Mouse (Mus musculus): ENCODE results near the gene Kmt2c. TPM values are rescaled to one million over a fixed set of nuclear protein-coding genes. Genes with fewer than 3 reads are reported as not detected.
"Not testable (repeated sequence)": the region's sequence is repeated elsewhere in the genome, so short reads cannot be mapped to it uniquely, and the experiment has no call there.

Gene Kmt2c
- total RNA-seq, 2 experiments from 2014 or later, result 25.8 to 64.3 TPM

DNA sequence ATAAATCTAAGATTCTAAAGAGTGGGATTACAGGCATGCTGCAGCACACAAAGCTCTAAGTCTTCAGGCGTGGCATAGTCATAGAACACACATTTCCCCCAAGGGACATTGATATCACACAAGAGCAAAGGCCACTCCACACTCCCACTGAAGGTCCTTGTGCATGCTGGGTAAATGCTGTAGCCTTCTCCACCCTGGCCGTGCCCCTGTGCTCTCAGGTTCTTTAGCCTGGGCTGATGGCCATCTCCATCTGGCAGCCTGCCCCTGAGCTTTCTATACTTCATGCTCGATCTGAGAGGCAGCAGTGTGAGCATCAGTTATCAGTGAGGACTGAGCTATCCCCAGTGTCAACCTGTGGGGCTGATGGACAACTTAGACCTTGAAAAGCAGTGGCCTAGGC lies 21.2 kb upstream of the Kmt2c start:
- ATAC-seq (replicated peaks; ENCODE audit: low FRiP score, low TSS enrichment, poor library complexity, severe bottlenecking), result no peak

DNA sequence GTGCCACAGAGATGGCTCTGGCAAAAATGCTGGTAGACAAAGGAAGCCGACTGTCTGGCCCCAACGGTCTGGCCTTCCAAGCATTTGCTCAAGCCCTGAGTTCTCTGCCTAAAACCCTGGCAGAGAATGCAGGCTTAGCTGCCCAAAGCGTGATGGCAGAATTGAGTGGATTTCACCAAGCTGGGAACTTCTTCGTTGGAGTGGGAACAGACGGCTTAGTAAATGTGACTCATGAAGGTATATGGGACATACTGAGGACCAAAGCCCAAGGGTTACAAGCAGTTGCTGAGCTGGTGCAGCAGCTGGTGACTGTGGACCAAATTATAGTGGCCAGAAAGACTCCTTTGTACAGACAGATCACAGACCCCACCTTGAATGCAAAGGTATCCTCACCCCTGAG lies 19.0 kb upstream of the Kmt2c start:
- no peak for ATAC-seq (replicated peaks; ENCODE audit: low FRiP score, low TSS enrichment, poor library complexity, severe bottlenecking)

GRCm38 (mm10) chr5:25516301-25516895 lies 17.8 kb upstream of the Kmt2c start:
- ATAC-seq (replicated peaks; ENCODE audit: low FRiP score, low TSS enrichment, poor library complexity, severe bottlenecking), result no peak

DNA sequence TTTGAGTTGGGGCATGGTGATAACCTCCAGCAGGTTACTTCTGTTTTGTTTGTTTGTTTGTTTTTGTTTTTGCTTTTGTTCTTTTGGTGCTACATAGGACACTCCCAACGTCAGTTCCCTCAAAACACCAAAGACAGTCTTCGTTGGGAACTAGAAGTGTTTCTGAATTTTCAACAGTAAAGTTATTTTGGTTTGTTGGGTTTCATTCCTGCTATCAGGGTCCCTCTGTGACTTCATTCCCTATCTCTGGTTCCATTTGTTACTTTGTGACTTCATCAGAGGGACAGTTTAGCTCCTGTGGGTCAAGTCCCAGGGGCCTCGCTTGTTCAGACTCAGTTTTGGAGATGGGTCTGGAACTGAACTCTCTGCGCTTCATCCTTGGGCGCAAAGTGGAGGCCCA lies 17.2 kb upstream of the Kmt2c start, which contains the start of gene Cct8l1:
Gene Cct8l1 (plus strand): TSS at position 301 of the 400 bp plus-strand sequence.
- no peak for ATAC-seq (replicated peaks; ENCODE audit: low FRiP score, low TSS enrichment, poor library complexity, severe bottlenecking)

GRCm38 (mm10) chr5:25506041-25506440 lies 7.5 kb upstream of the Kmt2c start:
- no peak for ATAC-seq (replicated peaks; ENCODE audit: low FRiP score, low TSS enrichment, poor library complexity, severe bottlenecking)

- ATAC-seq (replicated peaks; ENCODE audit: low FRiP score, low TSS enrichment, poor library complexity, severe bottlenecking), result no peak
Measured at GRCm38 (mm10) chr5:25500686-25501085, 2.1 kb upstream of the Kmt2c start.

DNA sequence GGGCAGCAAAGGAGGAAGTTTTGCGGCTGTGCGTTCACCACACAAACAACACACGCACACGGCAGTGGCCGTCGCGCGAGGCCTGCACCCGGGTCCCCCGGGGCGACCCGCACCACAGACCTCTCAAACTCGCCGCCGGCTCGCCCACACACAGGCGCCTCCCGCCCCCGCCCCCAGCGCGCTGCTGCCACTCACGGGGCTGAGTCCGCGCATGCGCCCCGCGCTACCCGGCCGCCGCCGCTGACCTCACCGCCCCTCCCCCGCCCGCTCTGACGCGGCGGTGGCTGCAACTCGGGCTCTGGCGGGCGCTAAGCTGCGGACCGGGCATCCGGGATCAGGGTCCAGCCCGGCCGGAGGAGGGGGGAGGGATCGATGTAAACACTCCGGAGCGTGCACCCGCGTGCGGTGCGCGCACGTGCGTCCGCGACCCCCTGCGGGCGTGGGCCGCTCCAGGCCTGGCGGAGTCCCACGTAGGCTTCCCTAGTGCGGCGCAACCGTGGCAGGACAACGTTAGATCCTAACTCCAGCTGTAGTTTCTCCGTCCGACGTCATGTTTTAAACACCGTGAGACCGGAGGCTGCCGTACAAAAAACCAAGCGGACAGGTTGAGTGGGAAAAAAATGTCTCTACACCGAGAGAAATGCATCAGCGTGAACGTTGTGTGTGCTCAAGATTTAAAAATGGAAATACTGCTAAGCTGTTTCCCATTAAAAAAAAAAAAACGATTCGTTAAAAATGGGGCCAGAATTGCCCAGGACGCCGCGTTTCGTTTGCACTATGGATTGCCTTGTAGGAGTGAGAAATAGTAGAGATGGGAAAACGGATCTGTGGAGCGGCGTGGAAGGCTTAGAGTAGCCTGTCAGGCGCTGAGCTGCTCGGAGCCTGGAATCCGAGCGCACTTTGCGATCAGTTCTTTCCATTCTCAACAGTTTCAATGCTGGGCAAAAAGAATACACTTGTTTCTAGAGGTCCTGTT lies 1.1 kb upstream of the Kmt2c start:
- ATAC-seq (replicated peaks; ENCODE audit: low FRiP score, low TSS enrichment, poor library complexity, severe bottlenecking), result peak; percentile 69

DNA sequence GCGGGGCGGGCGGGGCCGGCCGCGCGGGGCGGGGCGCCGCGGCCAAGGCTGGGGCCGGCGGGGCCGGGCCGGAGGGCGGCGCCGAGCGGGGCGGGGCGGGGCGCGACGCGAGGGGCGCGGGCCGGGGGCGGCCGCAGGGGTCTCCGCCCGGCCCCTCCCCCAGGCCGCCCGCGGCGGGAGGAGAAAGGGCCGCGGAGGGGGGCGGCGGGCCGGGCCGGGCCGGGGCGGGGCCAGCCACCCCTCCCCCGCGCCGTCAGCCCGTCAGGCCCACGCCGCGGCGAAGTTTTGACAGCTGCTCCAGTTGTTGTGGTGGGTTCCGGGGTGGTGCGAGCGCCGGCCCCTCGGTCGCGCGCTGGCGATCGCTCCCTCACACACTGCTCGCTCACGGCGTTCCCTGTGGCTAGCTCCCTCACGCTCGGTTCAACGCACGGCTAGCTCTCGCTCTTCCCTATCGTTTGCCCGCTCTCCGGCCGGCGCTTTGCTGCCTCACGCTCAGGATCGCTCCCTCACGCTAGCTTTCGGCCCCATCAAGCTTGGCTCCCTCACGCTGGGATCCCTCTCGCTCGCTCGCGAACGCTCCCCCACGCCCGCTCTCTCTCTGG lies 339 bp upstream of the Kmt2c start:
- ATAC-seq (replicated peaks; ENCODE audit: low FRiP score, low TSS enrichment, poor library complexity, severe bottlenecking), result peak; percentile 60

- no peak for ATAC-seq (replicated peaks; ENCODE audit: low FRiP score, low TSS enrichment, poor library complexity, severe bottlenecking)
Measured at GRCm38 (mm10) chr5:25497720-25498345, 750 bp downstream of the Kmt2c start.

GRCm38 (mm10) chr5:25497369-25497719 lies 1.2 kb downstream of the Kmt2c start:
- no peak for ATAC-seq (replicated peaks; ENCODE audit: low FRiP score, low TSS enrichment, poor library complexity, severe bottlenecking)

GRCm38 (mm10) chr5:25496652-25497051 lies 1.9 kb downstream of the Kmt2c start:
- no peak for ATAC-seq (replicated peaks; ENCODE audit: low FRiP score, low TSS enrichment, poor library complexity, severe bottlenecking)

DNA sequence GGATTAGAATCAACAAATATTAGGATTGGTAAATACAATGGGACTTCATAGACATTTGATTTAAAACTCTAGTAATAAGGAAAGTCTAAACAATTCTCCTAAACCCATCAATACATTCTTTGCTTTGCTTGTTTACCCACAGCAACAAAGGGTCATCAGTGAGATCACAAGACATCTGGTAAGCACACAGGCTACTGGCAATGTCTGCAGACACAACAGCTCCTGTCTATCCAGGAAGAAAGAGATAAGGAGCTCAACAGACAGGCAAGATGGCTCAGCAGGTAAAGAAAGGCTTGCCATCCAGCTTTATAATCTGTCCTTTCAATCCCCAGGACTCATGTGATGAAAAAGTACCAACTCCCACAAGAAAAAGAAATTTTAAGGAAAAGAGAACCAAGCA lies 19.7 kb downstream of the Kmt2c start:
- ATAC-seq (replicated peaks; ENCODE audit: low FRiP score, low TSS enrichment, poor library complexity, severe bottlenecking), result peak; percentile 89

DNA sequence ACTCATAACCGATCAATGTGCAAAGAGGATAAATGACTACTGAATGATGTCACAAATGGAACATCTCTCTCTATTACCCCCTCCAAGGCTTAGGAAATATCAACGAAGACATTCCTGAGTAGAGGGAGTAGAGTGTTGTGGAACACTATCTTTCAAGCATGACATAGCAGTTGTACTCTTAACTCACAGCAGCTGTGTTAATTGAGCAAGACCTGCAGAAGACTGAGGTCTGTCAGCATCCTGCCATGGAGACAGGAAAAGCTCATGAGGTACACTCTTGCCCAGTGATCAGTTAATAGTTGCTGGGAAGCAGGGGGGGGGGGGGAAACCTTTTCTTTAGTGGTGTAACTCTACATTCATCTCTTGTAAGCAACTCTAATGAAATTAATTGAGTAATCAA lies 22.8 kb downstream of the Kmt2c start:
- peak; percentile 38; the same call in 1 of the 2 replicates for ATAC-seq (replicated peaks; ENCODE audit: low FRiP score, low TSS enrichment, poor library complexity, severe bottlenecking)

DNA sequence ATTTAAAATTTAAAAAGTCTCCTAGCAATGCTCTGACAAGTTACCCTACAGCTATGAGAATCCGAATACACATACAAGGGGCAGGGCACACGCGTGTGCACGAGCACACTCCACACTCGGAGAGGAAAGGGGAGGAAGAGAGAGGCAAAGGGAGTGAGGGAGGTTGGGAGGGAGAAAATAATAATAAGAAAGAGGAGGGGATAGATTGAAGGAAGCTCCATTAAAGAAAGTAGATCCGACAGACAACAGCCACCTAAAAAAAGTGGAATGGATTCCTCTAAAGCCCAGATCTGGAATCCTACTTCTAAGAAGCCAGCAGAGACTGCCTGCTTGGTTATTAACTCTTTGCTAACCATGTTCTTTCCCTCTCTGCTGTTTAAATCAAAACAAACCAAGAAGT lies 26.5 kb downstream of the Kmt2c start:
- peak; percentile 74 for ATAC-seq (replicated peaks; ENCODE audit: low FRiP score, low TSS enrichment, poor library complexity, severe bottlenecking)

GRCm38 (mm10) chr5:25461956-25462355 lies 36.6 kb downstream of the Kmt2c start:
- ATAC-seq (replicated peaks; ENCODE audit: low FRiP score, low TSS enrichment, poor library complexity, severe bottlenecking), result no peak

- not testable (repeated sequence) for ATAC-seq (replicated peaks; ENCODE audit: low FRiP score, low TSS enrichment, poor library complexity, severe bottlenecking)
Measured at GRCm38 (mm10) chr5:25455432-25455831, 43.2 kb downstream of the Kmt2c start.

DNA sequence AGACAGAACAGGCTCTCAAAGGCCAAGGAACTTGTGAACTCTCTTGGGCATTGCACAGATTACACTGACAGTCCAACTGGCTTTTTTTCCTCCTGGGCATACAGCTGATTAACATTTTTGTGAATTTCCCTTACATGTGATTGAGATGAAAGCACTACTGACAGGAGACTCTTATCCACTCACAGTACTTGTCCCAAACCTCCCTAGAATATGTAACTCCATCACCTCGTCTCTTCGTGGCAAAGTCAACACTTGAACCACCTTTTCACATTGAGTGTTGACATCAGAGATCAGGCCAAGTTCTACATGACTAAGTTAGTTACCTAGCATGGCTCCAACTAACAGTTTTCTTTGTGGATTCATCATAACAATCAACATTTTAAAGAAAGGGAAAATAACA lies 45.9 kb downstream of the Kmt2c start:
- no peak for ATAC-seq (replicated peaks; ENCODE audit: low FRiP score, low TSS enrichment, poor library complexity, severe bottlenecking)

- peak; percentile 59; the same call in 1 of the 2 replicates for ATAC-seq (replicated peaks; ENCODE audit: low FRiP score, low TSS enrichment, poor library complexity, severe bottlenecking)
Measured at GRCm38 (mm10) chr5:25437508-25437907, 61.1 kb downstream of the Kmt2c start.

DNA sequence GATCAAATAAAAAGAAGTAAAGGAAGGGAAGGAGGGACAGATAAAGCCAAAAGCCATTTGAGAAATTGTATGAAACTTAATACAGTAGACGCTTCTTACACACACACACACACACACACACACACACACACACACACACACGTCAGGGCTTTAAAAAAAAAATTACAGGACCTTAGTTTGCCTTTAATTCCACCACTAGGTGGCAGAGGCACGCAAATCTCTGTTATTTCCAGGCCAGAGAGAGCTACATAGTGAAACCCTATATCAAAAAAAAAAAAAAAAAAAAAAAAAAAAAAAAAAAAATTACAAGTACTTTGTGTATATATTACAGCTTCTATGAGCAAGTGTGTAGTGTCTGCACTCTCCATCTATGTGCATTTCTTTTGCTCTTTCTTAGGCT lies 62.5 kb downstream of the Kmt2c start:
- peak; percentile 77 for ATAC-seq (replicated peaks; ENCODE audit: low FRiP score, low TSS enrichment, poor library complexity, severe bottlenecking)

DNA sequence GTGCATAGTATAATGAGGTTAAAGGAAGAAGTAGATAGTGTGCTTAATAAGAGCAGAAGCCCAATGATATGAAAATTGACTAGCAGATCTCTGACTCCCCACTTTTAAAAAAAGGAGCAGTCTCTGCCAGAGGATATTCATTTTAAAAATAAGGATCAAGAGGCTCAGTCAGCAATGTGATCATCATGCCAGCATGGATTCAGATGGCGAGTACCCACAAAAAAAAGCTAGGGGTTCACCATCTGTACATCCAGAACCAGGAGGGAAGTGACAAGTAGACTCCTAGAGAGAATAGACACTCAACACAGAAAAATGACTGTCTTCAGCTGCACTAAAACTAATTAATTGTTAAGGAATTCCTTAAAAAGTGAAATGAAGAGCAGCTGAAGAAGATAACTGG lies 76.0 kb downstream of the Kmt2c start:
- no peak for ATAC-seq (replicated peaks; ENCODE audit: low FRiP score, low TSS enrichment, poor library complexity, severe bottlenecking)
